Mouse (Mus musculus): ENCODE data around the gene Galnt7.

DNA sequence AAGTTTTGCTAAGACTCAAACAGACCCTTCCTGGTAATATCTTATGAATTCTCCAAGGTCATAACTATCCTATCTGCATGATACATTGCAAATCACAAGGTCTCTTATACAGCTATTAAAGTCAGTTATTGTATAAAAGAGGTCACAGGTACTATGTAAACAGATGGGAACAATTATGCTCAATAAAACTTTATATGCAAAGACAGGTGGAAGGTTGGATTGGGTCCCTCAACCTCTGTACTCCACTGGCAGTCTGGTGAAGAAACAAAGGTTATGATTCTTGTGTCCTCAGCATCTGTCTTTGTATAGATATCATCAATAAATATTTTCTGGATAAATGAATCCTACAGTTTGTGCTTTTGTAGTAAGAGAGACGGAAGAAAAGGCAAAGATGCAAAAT is 64.2 kb downstream of the Galnt7 start:
- no peak for TF ChIP-seq CTCF (IDR thresholded peaks at IDR 0.05; ENCODE audit: borderline replicate concordance, extremely low read depth, insufficient read depth, insufficient read length)
- no peak for TF ChIP-seq POLR2A (IDR thresholded peaks at IDR 0.05; ENCODE audit: borderline replicate concordance, extremely low read depth, insufficient read depth, insufficient read length, poor library complexity, severe bottlenecking)

Measured in brain, embryonic 14.5 days (tissue).